Mouse (Mus musculus): ENCODE results near the gene Mre11a.
"Not testable (repeated sequence)": the region's sequence is repeated elsewhere in the genome, so short reads cannot be mapped to it uniquely, and the experiment has no call there.

Mre11a gene

DNA sequence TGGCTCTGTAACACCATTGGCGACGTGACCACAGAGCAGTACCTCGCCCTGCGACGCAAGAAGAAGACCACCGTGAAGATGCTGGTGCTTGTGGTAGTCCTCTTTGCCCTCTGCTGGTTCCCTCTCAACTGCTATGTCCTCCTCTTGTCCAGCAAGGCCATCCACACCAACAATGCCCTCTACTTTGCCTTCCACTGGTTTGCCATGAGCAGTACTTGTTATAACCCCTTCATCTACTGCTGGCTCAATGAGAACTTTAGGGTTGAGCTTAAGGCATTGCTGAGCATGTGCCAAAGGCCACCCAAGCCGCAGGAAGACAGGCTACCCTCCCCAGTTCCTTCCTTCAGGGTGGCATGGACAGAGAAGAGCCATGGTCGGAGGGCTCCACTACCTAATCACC, 83.9 kb downstream of the Mre11a start:
- no peak for DNase-seq (ENCODE audit: low spot score in 2 of 2)

DNA sequence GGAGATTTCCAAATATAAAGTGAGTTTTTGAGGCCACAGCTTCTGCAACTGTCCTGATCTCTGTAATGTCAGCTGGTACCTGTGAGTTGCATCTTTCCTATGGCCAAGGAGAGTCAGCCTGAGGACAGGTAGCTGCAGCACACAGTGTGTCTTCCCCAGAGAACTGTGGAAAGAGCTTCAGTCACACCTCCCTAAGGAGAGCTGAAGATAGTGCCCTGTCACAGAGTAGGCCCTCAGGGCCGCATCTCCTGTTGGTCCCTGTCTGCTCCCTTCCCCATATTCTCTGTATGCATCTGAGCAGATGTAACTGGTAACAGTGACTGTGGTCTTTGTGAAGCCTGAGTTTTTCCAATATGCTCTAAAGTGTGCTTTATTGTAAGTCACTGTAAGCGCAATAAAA, 85.9 kb downstream of the Mre11a start:
- no peak for DNase-seq (ENCODE audit: low spot score in 2 of 2)

DNA sequence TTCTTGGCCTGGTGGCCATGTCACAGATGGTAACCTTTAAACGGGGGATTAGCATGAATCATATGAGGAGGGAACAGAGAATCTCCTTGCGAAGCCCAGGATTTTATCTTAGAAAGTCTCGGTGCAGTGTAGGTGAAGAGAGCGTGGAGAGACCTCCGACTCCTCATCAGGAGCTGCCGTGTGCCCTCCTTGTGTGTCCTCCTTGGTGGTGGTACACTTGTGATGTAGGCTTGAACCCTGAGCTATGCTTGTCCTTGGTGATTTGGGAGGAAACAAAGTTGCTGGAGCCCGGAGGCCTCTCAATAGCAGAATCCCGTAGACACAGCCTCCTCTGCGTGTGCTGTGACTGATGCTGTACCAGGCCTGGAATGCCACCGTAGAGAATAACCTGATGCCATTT, 86.3 kb downstream of the Mre11a start:
- DNase-seq (ENCODE audit: low spot score in 2 of 2), result no peak

DNA sequence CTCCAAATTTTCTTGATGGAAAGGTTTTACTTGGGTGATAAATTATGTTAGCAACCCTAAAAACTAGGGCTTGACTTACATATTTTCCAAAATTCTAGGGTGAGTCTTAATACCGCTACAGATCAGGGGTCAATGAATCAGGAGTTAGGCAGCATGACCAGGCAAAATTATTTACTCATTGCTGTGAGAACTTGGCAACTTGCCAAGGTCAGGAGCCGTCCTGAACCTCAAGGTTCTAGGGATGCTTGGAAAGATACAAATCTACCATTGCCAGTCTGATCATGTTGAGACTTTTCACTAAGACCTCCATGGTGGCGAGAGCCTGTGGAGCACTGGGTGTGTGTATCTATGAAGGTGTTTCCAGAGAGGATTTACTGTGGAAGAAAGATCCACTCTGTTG, 87.1 kb downstream of the Mre11a start:
- DNase-seq (ENCODE audit: low spot score in 2 of 2), result no peak

DNA sequence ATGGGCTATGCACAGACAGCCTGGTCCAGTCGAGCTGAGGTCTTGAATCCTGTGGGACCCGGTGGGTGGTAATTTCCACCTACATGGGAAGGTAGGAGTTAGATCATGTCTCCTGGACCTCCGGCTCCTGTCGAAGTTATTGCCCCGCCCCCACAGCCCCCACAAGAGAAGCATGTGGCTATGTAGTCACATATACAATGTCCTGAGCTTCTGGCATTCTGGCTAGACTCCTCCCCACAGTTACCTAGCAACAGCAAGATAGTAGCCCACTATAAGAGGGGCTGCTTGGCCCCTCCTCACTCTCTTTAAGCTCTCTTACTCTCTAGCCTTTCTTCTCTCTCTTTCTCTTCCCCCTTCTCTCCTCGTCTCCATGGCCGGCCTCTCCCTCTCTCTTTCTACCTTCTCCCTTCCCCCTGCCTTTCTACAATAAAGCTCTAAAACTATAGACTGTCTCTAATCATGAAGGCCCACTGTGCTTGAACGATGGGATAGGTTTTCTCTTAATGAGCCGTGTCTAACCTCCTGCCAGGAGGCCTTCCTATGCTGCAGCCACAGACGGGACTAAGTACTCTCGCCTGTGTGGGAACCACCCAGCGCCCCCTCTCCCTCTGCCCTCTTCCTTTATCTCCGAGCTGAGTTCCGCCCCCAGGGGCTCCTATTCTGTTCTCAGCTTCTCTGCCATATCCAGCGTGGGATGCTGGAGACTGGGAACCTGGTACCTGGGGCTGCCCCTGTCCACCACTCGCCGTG, 87.9 kb downstream of the Mre11a start:
- DNase-seq (ENCODE audit: low spot score in 2 of 2), result no peak

DNA sequence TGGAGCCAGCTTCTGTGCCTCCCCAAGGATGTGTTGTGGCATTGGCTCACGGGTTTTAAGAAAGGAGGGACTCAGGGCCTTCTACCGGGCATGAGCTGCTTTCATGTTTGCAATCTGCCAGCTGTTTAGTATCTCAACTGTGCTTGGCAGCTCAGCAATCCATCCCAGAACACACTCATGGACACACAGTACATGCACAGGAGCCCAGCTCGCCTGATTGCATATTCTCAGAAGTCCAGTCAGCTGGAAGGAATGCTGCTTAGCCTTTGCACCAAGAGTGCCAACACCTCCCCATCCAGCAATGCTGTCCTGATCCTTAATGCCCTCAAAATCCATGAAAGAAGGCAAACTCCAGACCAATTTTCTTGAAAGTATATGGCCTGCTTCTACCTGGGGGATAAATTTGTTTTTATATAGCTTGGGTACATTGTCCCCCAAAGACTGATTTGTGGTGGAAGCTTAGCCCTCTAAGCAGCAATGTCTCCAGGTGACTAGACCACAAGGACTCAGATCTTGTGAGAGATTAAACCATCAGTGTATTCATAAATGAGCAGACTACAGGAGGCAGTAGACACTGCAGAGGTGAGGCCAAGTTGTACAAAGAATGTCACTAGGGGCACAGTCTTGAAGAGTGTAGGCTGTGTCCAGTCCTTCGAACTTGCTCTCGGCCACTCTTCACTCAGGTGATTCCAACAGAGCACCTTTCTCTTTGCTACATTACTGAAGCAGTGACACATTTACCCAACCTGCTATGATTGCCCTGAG, 91.5 kb downstream of the Mre11a start:
- no peak for DNase-seq (ENCODE audit: low spot score in 2 of 2)

DNA sequence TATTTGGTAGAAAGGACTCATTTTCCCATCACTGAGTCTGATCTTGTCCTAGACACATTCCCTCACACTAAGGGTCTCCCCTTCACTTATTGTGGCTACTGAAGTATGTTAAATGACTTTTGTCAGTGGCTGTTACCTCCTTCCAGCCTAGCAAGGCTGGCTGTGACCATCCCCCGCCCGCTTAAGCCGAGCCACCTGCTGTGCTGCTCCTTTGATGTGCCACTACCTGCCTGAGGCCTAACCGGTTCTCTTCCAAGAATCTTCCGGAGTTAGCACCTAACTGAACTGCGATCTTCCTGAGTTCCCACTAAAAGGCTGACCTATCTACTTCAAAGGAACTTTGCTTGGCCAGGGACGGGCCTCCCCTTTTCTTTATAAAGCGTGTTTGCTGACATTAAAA, 92.1 kb downstream of the Mre11a start:
- not testable (repeated sequence) for DNase-seq (ENCODE audit: low spot score in 2 of 2)

DNA sequence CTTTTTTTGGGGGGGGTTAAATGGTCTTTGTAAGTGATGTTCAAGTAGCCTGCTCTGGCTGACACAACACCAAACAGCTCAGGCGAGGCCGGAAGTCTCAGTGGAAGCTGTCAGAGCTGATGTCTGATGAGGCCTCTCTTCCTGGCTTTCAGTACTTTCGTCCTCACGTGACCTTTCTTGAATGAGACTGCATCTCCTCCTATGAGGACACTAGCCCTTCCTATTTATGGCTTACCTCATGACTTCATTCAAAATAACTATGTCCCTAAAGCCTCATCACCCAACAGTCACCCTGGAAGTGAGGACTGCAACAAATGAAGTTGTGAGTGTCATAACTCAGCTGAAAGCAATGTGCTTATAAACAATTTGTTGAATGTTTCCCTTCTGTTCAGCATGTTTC, 100.2 kb downstream of the Mre11a start:
- no peak for DNase-seq (ENCODE audit: low spot score in 2 of 2)

DNA sequence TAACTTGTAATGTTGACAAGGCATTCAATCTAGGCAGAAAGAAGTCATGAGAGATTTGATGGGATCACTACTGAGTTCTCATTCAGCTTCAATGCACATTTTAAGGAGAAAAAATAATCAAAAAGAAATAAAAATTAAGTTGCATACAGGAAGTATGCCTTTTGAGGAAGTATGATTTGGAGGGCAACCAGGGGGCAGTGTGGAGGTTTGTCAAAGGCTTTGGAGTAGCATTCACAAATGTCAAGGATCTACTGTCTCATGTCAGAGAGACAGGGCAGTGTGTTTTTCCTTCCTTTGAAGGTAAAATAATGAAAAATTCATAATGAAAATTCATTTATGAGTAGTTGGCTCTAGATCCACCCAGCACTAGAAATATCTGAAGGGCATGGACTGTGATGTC, 100.7 kb downstream of the Mre11a start:
- no peak for DNase-seq (ENCODE audit: low spot score in 2 of 2)

DNA sequence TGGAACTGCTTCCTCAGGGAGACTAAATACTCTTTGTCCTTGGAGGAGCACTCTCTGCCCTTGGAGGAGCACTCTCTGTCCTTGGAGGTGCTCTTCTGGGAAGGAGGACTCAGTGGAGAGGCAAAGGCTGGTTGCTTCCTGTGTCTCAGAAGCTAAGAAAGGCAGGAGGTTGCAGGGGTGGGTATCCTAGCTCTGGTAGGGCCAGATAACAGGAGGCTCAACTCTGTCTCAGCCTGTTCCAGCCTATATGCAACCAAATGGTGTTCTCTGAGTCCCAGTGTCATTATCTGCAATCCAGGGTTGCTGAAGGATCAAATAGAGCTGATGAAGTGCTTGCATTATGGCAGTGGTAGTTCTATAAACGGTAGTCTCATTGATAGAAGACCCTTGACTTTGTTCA, 101.5 kb downstream of the Mre11a start:
- no peak for DNase-seq (ENCODE audit: low spot score in 2 of 2)

All from right cerebral cortex, adult 2 months (tissue).